Mouse (Mus musculus) monocyte, adult 5-6 weeks (primary cell): ENCODE results near the gene Ssr1. TPM values are rescaled to one million over a fixed set of nuclear protein-coding genes. Genes with fewer than 3 reads are reported as not detected.

Experiments used
- ATAC-seq: fragments of 153-309, 156-312 bp; replicated peaks from 2 replicates; pipeline ENCODE4 v1.8.0; 2017; ENCODE audit warnings: mild to moderate bottlenecking; ENCODE audit not compliant: low TSS enrichment, insufficient number of reproducible peaks, severe bottlenecking, poor library complexity, low FRiP score
- total RNA-seq: library from RNA; stranded (forward); fragments of 200-1000, 200-491, 200-594 nt; gene quantifications from 3 replicates; pipeline ENCODE4 v1.2.3, GENCODE M21; 2017

The Ssr1 gene
- total RNA-seq, 1 experiment from 2014 or later: 66.0 TPM

- no peak for ATAC-seq
Measured at GRCm38 (mm10) chr13:37930091-37930490, 63.9 kb downstream of the Ssr1 start.

GRCm38 (mm10) chr13:37929532-37929931 lies 64.5 kb downstream of the Ssr1 start:
- ATAC-seq: no peak

GRCm38 (mm10) chr13:37926394-37926793 lies 67.6 kb downstream of the Ssr1 start:
- ATAC-seq: no peak

GRCm38 (mm10) chr13:37924461-37924948 lies 69.5 kb downstream of the Ssr1 start:
- no peak for ATAC-seq

GRCm38 (mm10) chr13:37923643-37924460 lies 70.2 kb downstream of the Ssr1 start:
- ATAC-seq: no peak

DNA sequence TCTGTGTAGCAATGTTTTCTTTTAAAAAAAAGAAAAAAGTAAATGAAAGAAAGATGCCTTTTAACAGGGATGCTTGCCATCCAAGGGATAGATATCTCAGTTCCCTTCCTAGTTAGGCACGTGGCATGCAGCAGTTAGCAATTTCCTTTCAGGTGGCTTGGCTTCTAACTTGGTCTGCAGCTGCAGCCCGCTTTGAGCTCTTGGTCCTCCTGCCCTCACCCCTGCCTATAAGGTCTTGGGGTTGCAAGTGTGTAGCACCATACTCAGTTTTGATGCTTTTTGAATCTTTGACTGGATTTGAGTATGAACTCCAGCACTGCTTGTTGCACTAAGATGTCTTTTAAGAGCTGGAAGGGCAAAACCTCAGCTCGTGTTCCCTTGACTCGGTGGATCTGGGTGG lies 70.9 kb downstream of the Ssr1 start:
- no peak for ATAC-seq

DNA sequence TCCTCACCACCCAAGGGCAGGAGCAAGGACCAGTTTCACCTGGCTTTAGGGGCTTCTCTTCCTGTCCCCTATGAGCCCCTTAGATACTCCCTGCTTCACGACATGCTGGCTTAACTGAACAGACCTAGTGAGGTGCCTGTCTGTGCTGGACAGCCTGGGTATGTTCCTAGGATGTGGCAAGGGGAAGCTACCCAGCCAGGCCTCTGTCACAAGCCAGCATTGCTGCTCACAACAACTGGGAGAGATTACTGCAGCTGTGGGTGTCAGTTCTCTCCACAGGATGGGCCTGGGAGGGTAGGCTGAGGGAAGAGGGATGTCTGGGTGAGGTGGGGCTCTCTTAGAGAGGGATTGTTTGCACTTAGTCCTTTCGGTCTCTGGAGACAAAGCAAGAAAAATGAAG lies 73.3 kb downstream of the Ssr1 start:
- ATAC-seq: no peak

- ATAC-seq: no peak
Measured at GRCm38 (mm10) chr13:37919711-37920277, 74.2 kb downstream of the Ssr1 start.

GRCm38 (mm10) chr13:37918336-37919261 lies 75.4 kb downstream of the Ssr1 start:
- no peak for ATAC-seq

Other genes with a start within 250 kb of the Ssr1 start
- 13.0 to 29.9 TPM (median 18.2 TPM) in 3 replicates for gene Rreb1, start 215.8 kb downstream of the Ssr1 start, total RNA-seq
- 161 to 230 TPM (median 187 TPM) in 3 replicates for gene Riok1, start 42.8 kb upstream of the Ssr1 start, total RNA-seq
- 0.85 to 1.9 TPM (median 1.0 TPM) in 3 replicates for gene Cage1, start 42.9 kb upstream of the Ssr1 start, total RNA-seq
- 0.29 to 0.39 TPM in 2 of 3 replicates, not detected in the other for gene Dsp, start 157.1 kb upstream of the Ssr1 start, total RNA-seq
- 123 to 199 TPM (median 194 TPM) in 3 replicates for gene Snrnp48, start 210.7 kb upstream of the Ssr1 start, total RNA-seq